Mouse (Mus musculus) mesoderm, embryonic 11.5 days (tissue): Measurements from ENCODE around the gene Fam213b.

Experiments used
- DNase-seq: peaks from one replicate; pipeline ENCODE4 v3.0.0-alpha.2; 2012; ENCODE audit warnings: low read depth, low spot score

Fam213b gene

DNA sequence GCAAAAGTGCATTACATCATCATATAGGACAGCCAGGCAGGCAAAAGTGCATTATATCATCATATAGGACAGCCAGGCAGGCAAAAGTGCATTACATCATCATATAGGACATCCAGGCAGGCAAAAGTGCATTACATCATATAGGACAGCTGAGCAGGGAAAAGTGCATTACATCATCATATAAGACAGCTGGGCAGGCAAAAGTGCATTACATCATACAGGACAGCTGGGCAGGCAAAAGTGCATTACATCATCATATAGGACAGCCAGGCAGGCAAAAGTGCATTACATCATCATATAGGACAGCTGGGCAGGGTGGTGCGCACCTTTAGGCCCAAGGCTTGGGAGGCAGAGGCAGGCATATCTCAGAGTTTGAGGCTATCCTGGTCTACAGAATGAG is 46.2 kb downstream of the Fam213b start:
- peak; percentile 25 for DNase-seq
